Mouse (Mus musculus): ENCODE data around the gene Rhoq. TPM values are rescaled to one million over a fixed set of nuclear protein-coding genes. Genes with fewer than 3 reads are reported as not detected.

The Rhoq gene
- total and polyA plus RNA-seq, 3 experiments: 0.15 to 2.4 (median 0.60) TPM

DNA sequence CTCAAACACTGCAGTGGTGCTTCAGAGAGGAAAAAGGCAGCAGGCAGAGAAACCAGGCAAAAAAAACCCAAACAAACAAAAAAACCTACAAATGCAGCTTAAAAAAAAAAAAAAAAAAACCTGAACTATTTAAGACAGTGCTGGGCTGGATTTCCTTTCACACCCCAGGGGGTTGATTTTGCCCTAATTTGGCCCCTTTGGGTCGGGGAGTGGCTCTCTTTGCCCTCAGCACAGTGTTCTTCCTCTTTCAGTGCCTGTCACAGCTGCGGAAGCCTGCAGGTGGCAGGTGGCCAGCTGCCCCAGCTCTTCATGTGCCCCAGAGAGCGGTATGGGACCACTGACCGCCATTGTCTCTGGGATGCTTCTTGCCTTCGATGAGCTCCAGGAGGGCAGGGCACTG, 6.7 kb downstream of the Rhoq start:
- H3K36me3 ChIP-seq (replicated peaks): no peaks in the 10 kb centered on the region
- H3K9me3 ChIP-seq (replicated peaks): peaks cover 17% of the 10 kb centered on the region
- no peak for TF ChIP-seq GATA2 (IDR thresholded peaks at IDR 0.05; ENCODE audit: borderline replicate concordance, low read depth, low read length)
- no peak for TF ChIP-seq POLR2AphosphoS5 (IDR thresholded peaks at IDR 0.05; ENCODE audit: insufficient replicate concordance, low read depth, low read length)
- no peak for TF ChIP-seq TAL1 (conservative IDR thresholded peaks at IDR 0.05; ENCODE audit: low read depth, low read length)
- TF ChIP-seq CTCF (IDR thresholded peaks at IDR 0.05; ENCODE audit: low read depth, low read length): no peak
- TF ChIP-seq GATA1 (IDR thresholded peaks at IDR 0.05; ENCODE audit: borderline replicate concordance, low read length): no peak
- no peak for ATAC-seq (ENCODE audit: extremely low read depth, insufficient number of reproducible peaks, low FRiP score, poor library complexity, severe bottlenecking)
- H3K27me3 ChIP-seq (ENCODE audit: insufficient read depth, low read length): peaks cover 4% of the 10 kb centered on the region; the same call in 1 of the 2 replicates
- no peak for DNase-seq (ENCODE audit: low spot score)
- no peak overlapping the region for H3K4me3 ChIP-seq (ENCODE audit: low read depth, low read length)
- no peaks in the 10 kb centered on the region for H3K4me1 ChIP-seq (ENCODE audit: insufficient read depth, low read depth, low read length)

DNA sequence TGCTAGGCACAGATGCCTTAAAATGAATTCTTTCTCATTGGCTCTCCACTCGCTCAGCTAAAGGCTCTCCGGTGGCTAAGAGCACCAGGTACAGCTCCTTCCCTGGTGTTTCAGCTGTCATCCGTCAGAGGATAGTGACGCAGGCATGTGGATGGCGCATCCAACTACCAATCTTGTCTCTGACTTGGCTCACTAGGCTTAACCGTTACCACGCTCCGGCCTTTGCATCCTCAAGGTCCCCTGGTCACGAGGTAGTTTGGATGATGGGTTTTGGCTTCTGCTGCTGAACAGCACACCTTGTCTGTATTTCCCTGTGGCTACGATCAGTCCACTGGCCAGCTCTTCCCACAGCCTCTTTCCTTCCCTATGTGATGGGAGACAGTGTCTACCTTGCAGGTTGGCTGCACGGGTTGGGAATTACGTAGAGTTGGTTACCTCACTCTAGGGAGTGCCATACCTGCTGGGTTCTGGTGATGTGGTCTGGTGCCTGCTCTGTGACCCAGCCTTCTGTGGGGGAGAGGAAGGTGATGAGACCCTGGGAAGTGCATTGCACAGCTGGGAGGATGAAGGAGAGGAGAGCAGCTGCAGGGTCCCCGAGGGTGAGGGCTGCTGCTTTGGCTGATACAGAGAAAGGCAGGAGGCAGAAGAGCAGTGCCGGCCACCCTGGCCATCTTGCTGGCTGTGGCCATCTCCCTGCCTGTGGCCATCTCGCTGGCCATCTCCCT, 7.3 kb downstream of the Rhoq start:
- TF ChIP-seq TAL1 (conservative IDR thresholded peaks at IDR 0.05; ENCODE audit: low read depth, low read length) (no peak), CTCF (IDR thresholded peaks at IDR 0.05; ENCODE audit: low read depth, low read length) (no peak), GATA2 (IDR thresholded peaks at IDR 0.05; ENCODE audit: borderline replicate concordance, low read depth, low read length) (no peak), GATA1 (IDR thresholded peaks at IDR 0.05; ENCODE audit: borderline replicate concordance, low read length) (no peak), POLR2AphosphoS5 (IDR thresholded peaks at IDR 0.05; ENCODE audit: insufficient replicate concordance, low read depth, low read length) (no peak)
- no peaks in the 10 kb centered on the region for H3K4me1 ChIP-seq (ENCODE audit: insufficient read depth, low read depth, low read length)
- no peaks in the 10 kb centered on the region for H3K36me3 ChIP-seq (replicated peaks)
- peaks cover 17% of the 10 kb centered on the region for H3K9me3 ChIP-seq (replicated peaks)
- no peak overlapping the region for H3K4me3 ChIP-seq (ENCODE audit: low read depth, low read length)
- DNase-seq (ENCODE audit: low spot score) (no peak), ATAC-seq (ENCODE audit: extremely low read depth, insufficient number of reproducible peaks, low FRiP score, poor library complexity, severe bottlenecking) (no peak)
- no peaks in the 10 kb centered on the region; the same call in 1 of the 2 replicates for H3K27me3 ChIP-seq (ENCODE audit: insufficient read depth, low read length)

- TF ChIP-seq GATA2 (IDR thresholded peaks at IDR 0.05; ENCODE audit: borderline replicate concordance, low read depth, low read length) (no peak), POLR2AphosphoS5 (IDR thresholded peaks at IDR 0.05; ENCODE audit: insufficient replicate concordance, low read depth, low read length) (no peak), TAL1 (conservative IDR thresholded peaks at IDR 0.05; ENCODE audit: low read depth, low read length) (no peak), GATA1 (IDR thresholded peaks at IDR 0.05; ENCODE audit: borderline replicate concordance, low read length) (no peak), CTCF (IDR thresholded peaks at IDR 0.05; ENCODE audit: low read depth, low read length) (no peak)
- H3K4me3 ChIP-seq (ENCODE audit: low read depth, low read length): no peak overlapping the region
- DNase-seq (ENCODE audit: low spot score) (no peak), ATAC-seq (ENCODE audit: extremely low read depth, insufficient number of reproducible peaks, low FRiP score, poor library complexity, severe bottlenecking) (no peak)
- no peaks in the 10 kb centered on the region; the same call in 1 of the 2 replicates for H3K27me3 ChIP-seq (ENCODE audit: insufficient read depth, low read length)
- H3K9me3 ChIP-seq (replicated peaks): peaks cover 17% of the 10 kb centered on the region
- no peaks in the 10 kb centered on the region for H3K4me1 ChIP-seq (ENCODE audit: insufficient read depth, low read depth, low read length)
- no peaks in the 10 kb centered on the region for H3K36me3 ChIP-seq (replicated peaks)
Measured at GRCm38 (mm10) chr17:86971036-86971435, 8.2 kb downstream of the Rhoq start.

GRCm38 (mm10) chr17:86971860-86972259, 9.0 kb downstream of the Rhoq start:
- Histone ChIP-seq H3K9me3 (replicated peaks) (peaks cover 20% of the 10 kb centered on the region), H3K4me1 (ENCODE audit: insufficient read depth, low read depth, low read length) (no peaks in the 10 kb centered on the region), H3K27me3 (ENCODE audit: insufficient read depth, low read length) (no peaks in the 10 kb centered on the region; the same call in 1 of the 2 replicates), H3K4me3 (ENCODE audit: low read depth, low read length) (no peak overlapping the region), H3K36me3 (replicated peaks) (no peaks in the 10 kb centered on the region)
- ATAC-seq (ENCODE audit: extremely low read depth, insufficient number of reproducible peaks, low FRiP score, poor library complexity, severe bottlenecking): no peak
- DNase-seq (ENCODE audit: low spot score): no peak
- TF ChIP-seq POLR2AphosphoS5 (IDR thresholded peaks at IDR 0.05; ENCODE audit: insufficient replicate concordance, low read depth, low read length): no peak
- no peak for TF ChIP-seq GATA2 (IDR thresholded peaks at IDR 0.05; ENCODE audit: borderline replicate concordance, low read depth, low read length)
- no peak for TF ChIP-seq GATA1 (IDR thresholded peaks at IDR 0.05; ENCODE audit: borderline replicate concordance, low read length)
- TF ChIP-seq CTCF (IDR thresholded peaks at IDR 0.05; ENCODE audit: low read depth, low read length): no peak
- TF ChIP-seq TAL1 (conservative IDR thresholded peaks at IDR 0.05; ENCODE audit: low read depth, low read length): no peak

DNA sequence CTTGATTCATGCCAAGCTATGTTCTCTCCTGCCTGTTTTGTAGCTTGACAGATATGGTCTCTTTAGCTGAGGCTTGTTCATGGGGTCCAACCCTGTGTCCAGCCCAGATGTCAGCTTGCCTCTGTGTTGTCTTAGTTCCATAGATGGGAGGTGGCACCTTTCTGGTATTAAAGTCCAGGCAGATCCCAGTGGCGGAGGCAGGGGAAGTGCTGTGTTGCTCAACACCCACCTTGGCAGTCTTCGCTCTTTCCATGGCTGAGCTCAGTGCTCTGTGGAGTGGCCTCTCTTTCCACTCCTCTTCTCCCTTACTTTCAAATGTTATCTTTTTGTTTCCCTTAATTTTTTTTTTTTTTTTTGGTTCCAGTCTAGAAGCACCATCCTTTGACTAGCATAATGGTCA, 10.2 kb downstream of the Rhoq start:
- Histone ChIP-seq H3K4me1 (ENCODE audit: insufficient read depth, low read depth, low read length) (no peaks in the 10 kb centered on the region), H3K36me3 (replicated peaks) (no peaks in the 10 kb centered on the region)

DNA sequence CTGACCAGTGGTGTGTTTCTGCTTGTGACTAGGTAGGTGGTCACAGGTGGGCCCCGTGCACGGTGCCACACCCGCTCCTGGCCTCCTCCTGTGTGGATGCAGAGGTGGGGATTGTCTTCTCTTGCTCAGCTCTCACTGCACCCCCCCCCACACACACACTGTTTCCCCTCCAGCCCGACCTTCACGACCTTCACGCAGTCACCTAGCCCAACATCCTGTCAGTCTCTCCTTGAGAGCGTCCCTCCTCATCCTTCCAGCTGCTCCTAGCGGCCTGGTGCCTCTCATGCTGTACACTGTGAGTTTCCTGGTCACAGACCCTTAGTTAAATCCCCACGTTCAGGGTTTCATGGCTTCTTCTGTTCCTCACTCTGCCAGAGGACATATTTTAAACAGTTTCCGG, 13.5 kb downstream of the Rhoq start:
- ATAC-seq (ENCODE audit: extremely low read depth, insufficient number of reproducible peaks, low FRiP score, poor library complexity, severe bottlenecking) (no peak), DNase-seq (ENCODE audit: low spot score) (no peak)
- H3K36me3 ChIP-seq (replicated peaks): no peaks in the 10 kb centered on the region

More for the DNA sequence above, 10.2 kb downstream of the Rhoq start:
- ATAC-seq (ENCODE audit: extremely low read depth, insufficient number of reproducible peaks, low FRiP score, poor library complexity, severe bottlenecking): no peak
- no peak overlapping the region for H3K4me3 ChIP-seq (ENCODE audit: low read depth, low read length)
- DNase-seq (ENCODE audit: low spot score): no peak
- peaks cover 20% of the 10 kb centered on the region for H3K9me3 ChIP-seq (replicated peaks)
- no peaks in the 10 kb centered on the region; the same call in 1 of the 2 replicates for H3K27me3 ChIP-seq (ENCODE audit: insufficient read depth, low read length)
- TF ChIP-seq TAL1 (conservative IDR thresholded peaks at IDR 0.05; ENCODE audit: low read depth, low read length) (no peak), GATA2 (IDR thresholded peaks at IDR 0.05; ENCODE audit: borderline replicate concordance, low read depth, low read length) (no peak), POLR2AphosphoS5 (IDR thresholded peaks at IDR 0.05; ENCODE audit: insufficient replicate concordance, low read depth, low read length) (no peak), GATA1 (IDR thresholded peaks at IDR 0.05; ENCODE audit: borderline replicate concordance, low read length) (no peak)

More for the DNA sequence above, 13.5 kb downstream of the Rhoq start:
- Histone ChIP-seq H3K9me3 (replicated peaks) (peaks cover 10% of the 10 kb centered on the region), H3K4me3 (ENCODE audit: low read depth, low read length) (no peak overlapping the region), H3K27me3 (ENCODE audit: insufficient read depth, low read length) (0 out of 2 replicates have a peak, but pooled peaks cover 2% of the 10 kb centered on the region), H3K4me1 (ENCODE audit: insufficient read depth, low read depth, low read length) (no peaks in the 10 kb centered on the region)
- TF ChIP-seq CTCF (IDR thresholded peaks at IDR 0.05; ENCODE audit: low read depth, low read length): no peak
- no peak for TF ChIP-seq POLR2AphosphoS5 (IDR thresholded peaks at IDR 0.05; ENCODE audit: insufficient replicate concordance, low read depth, low read length)
- TF ChIP-seq GATA2 (IDR thresholded peaks at IDR 0.05; ENCODE audit: borderline replicate concordance, low read depth, low read length): no peak
- TF ChIP-seq GATA1 (IDR thresholded peaks at IDR 0.05; ENCODE audit: borderline replicate concordance, low read length): no peak
- no peak for TF ChIP-seq TAL1 (conservative IDR thresholded peaks at IDR 0.05; ENCODE audit: low read depth, low read length)
